Mouse (Mus musculus): Measurements from ENCODE around the gene Rcn3.
A peak's percentile ranks its signal among the peaks of the same experiment; 100 is the strongest.

GRCm38 (mm10) chr7:45037720-45038361 is 54.2 kb downstream of the Rcn3 start:
- TF ChIP-seq CTCF (IDR thresholded peaks at IDR 0.05) (peak; percentile 88), EP300 (IDR thresholded peaks at IDR 0.05) (no peak)

Measured in lung, postnatal 0 days (tissue).